Mouse (Mus musculus) liver, embryonic 14.5 days (tissue): Measurements from ENCODE around the gene Grid2.

Experiments
- CTCF ChIP-seq: IDR thresholded peaks from 2 replicates; pipeline ENCODE4 v1.5.1; 2016; ENCODE audit warnings: antibody characterized with exemption, low read depth, control low read depth
- EP300 ChIP-seq: IDR thresholded peaks from 2 replicates; pipeline ENCODE4 v1.6.1; 2016; ENCODE audit warnings: antibody characterized with exemption, low read depth

GRCm38 (mm10) chr6:63820236-63820635 lies 564.6 kb downstream of the Grid2 start:
- TF ChIP-seq CTCF (no peak), EP300 (no peak)
